Mouse (Mus musculus): ENCODE measurements at regions not wholly inside any gene's neighbourhood (a gene's known extent, or its start where the extent isn't known, plus 50 kb on each side); places are given as distances from the start of the nearest gene placed in this dataset.
A peak's percentile ranks its signal among the peaks of the same experiment; 100 is the strongest.

DNA sequence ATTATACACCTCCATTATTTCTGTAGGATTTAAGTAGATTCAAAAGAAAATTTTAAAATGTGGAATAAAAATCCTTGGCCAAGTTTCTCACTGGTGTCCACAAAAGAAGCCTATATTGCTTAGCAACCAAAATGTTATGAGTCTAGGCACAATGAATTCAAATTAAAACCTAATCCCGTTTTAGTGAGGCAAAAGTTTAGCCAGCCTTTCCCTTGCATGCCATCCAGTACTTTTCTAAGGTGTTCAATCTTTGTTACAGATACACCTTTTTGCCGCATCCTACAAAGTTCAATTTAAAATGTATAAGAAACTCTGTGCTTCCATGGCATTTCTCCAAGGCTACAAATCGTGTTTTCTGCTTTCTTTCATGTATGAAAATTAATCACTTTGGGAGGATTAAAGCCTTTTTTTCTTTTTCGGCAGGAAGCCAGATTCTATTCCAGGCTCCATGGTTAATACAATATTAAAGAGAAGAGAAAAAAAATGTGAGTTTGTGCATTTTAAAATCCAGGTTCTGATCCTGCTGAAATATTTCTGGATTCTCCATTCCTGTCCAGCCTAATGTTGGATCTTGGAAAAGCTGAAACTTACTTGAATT, 463.8 kb downstream of the Kctd8 start:
- peak in 1 of 2 experiments; percentile 1 for DNase-seq

DNA sequence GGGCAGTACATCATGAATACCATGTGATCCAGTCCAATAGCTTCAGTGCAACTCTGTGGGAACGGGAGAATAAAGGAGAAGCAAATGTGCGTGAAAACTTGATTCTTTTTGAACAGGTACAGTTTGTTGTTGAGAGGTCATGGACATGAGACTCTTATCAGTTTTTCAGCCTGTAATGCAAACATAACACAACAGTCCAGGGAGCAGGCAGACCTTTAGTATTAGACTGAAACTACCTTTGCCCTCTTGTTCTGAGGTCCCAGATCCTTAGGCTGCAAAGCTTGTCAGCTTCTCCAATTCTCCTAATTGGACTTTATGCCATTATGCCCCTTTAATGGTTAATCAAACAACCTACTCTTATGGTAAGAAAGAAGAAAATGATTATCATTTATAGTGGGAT, 470.1 kb downstream of the Kctd8 start:
- no peak for DNase-seq

Measured in adrenal gland, postnatal 36 days (tissue).